Mouse (Mus musculus): ENCODE measurements around the gene Tulp1. TPM values are rescaled to one million over a fixed set of nuclear protein-coding genes. Genes with fewer than 3 reads are reported as not detected.
"Not testable (repeated sequence)": the region's sequence is repeated elsewhere in the genome, so short reads cannot be mapped to it uniquely, and the experiment has no call there.

The Tulp1 gene
- polyA plus RNA-seq, 1 experiment from 2014 or later = 1.5 TPM

DNA sequence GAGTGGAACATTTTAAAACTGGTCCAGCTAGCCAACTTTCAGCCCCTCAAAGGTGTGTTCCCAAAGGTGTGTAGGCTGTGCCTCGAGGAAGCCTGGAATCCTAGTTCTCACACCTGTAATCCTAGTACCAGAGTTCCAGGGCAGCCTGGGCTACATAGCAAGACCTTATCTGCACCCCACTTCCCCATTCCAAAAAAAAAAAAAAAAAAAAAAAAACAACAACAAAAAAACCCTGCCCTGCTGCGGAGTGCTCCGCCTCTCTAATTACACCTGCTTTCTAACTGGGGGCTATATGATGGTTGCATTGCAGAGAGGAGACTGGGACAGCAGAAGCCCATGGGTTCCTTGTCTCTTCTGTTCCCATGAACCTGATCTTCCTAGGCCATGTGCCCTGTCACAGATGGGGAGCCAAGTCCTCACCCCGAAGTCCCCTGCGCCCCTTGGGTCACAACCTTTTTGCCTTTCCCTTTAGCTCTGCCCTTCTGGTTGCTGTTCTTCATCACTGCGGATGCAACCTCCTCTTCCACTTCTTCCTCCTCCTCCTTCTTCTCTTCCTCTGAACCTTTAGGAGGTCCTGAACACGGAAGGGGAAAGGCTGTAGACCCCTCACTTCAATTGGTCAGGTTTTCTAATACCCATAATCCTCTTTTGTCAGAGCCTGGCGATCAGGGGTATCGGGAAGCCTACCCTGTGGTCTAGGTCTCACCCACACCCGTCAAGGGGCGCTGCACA, 2.9 kb downstream of the Tulp1 start:
- Histone ChIP-seq H3K9ac (replicated peaks; ENCODE audit: low read length) (peak overlapping the region; percentile 23; the same call in 1 of the 2 replicates), H3K36me3 (ENCODE audit: control insufficient read depth, insufficient read depth, low read length) (no peaks in the 10 kb centered on the region), H3K4me1 (ENCODE audit: control insufficient read depth, insufficient read depth, low read length) (0 out of 2 replicates have a peak, but pooled peaks cover 15% of the 10 kb centered on the region), H3K27me3 (ENCODE audit: control insufficient read depth, insufficient read depth, low read length) (peaks cover 45% of the 10 kb centered on the region), H3K9me3 (ENCODE audit: control insufficient read depth, low read length) (no peaks in the 10 kb centered on the region), H3K4me2 (ENCODE audit: low read length) (peak overlapping the region; percentile 50), H3K27ac (replicated peaks; ENCODE audit: low read depth, low read length) (no peak overlapping the region), H3K4me3 (replicated peaks; ENCODE audit: low read depth, low read length) (peak overlapping the region; percentile 26)
- DNase-seq (no peak), ATAC-seq (ENCODE audit: low FRiP score, low TSS enrichment) (no peak)
- 33% methylated on average over 11 of the region's 11 CpGs for WGBS

DNA sequence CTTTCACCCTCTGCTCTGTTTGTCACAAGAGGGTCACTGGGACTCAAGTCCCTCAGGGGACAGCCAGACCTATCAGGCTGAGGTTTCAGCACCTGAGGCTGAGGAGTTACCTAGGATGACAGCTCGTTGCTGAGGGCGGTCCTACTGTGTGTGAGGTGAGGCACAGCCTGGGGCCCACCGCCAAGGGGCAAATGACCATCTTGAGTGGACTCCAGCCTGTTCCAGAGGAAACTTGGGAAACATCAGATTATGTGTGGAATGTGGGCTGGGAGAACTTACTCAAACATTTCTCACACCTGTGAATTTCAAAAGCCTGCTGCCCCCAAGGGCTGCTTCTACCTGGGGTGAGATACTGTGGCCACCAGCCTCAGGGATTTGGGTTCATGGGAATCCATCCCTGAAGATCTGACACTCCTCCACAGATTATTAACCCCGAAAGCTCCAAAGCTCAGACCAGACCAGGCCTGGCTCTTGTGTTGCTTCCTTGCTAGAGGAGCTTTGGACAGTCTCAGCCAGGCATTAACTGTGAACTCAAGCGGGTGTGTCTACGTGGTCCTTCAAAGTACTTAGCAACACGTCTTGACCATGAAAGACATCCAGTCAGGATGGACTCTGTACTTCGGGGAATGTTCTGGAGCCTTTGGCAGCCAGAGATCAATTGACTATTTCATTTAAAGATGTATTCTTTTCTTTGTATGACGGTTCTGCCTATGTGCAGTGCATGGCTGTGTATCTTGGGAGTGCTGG, 4.3 kb downstream of the Tulp1 start:
- H3K27ac ChIP-seq (replicated peaks; ENCODE audit: low read depth, low read length) = no peak overlapping the region
- no peaks in the 10 kb centered on the region for H3K9me3 ChIP-seq (ENCODE audit: control insufficient read depth, low read length)
- H3K36me3 ChIP-seq (ENCODE audit: control insufficient read depth, insufficient read depth, low read length) = no peaks in the 10 kb centered on the region
- H3K9ac ChIP-seq (replicated peaks; ENCODE audit: low read length) = no peak overlapping the region
- no peak overlapping the region for H3K4me2 ChIP-seq (ENCODE audit: low read length)
- peaks cover 45% of the 10 kb centered on the region for H3K27me3 ChIP-seq (ENCODE audit: control insufficient read depth, insufficient read depth, low read length)
- DNase-seq (no peak), ATAC-seq (ENCODE audit: low FRiP score, low TSS enrichment) (no peak)
- 81% methylated on average over 9 of the region's 9 CpGs for WGBS
- H3K4me3 ChIP-seq (replicated peaks; ENCODE audit: low read depth, low read length) = no peak overlapping the region
- 0 out of 2 replicates have a peak, but pooled peaks cover 15% of the 10 kb centered on the region for H3K4me1 ChIP-seq (ENCODE audit: control insufficient read depth, insufficient read depth, low read length)

DNA sequence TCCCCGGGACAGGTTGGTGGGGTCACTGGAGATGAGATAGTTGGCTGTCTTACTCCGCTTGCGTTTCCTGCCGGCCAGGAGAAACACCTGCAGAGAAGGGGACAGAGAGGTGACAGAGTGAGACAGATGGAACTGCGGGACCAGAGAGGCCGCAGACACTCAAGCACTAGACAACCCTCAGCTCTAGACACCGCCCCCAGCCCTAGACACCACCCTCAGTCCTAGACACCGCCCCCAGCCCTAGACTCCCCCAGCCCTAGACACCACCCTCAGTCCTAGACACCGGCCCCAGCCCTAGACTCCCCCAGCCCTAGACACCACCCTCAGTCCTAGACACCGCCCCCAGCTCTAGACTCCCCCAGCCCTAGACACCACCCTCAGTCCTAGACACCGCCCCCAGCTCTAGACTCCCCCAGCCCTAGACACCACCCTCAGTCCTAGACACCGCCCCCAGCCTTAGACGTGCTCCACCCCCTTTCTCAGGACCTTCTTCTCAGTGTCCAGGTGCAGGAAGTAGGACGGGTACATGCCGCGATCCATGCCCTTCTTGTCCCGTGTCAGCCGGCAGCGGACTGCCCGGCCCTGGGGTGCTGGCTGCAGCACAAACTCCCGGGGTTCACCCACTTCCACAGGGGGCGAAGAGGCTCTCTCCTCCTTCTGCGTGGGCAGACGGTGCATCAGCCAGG, 6.3 kb downstream of the Tulp1 start:
- H3K4me2 ChIP-seq (ENCODE audit: low read length); H3K4me1 ChIP-seq (ENCODE audit: control insufficient read depth, insufficient read depth, low read length); H3K9ac ChIP-seq (replicated peaks; ENCODE audit: low read length); H3K27ac ChIP-seq (replicated peaks; ENCODE audit: low read depth, low read length); ATAC-seq (ENCODE audit: low FRiP score, low TSS enrichment); H3K9me3 ChIP-seq (ENCODE audit: control insufficient read depth, low read length); H3K36me3 ChIP-seq (ENCODE audit: control insufficient read depth, insufficient read depth, low read length); H3K4me3 ChIP-seq (replicated peaks; ENCODE audit: low read depth, low read length); DNase-seq: not testable (repeated sequence)
- WGBS = 15% methylated on average over 24 of the region's 24 CpGs
- H3K27me3 ChIP-seq (ENCODE audit: control insufficient read depth, insufficient read depth, low read length) = peaks cover 27% of the 10 kb centered on the region

- Histone ChIP-seq H3K4me3 (replicated peaks; ENCODE audit: low read depth, low read length) (no peak overlapping the region), H3K27me3 (ENCODE audit: control insufficient read depth, insufficient read depth, low read length) (peaks cover 26% of the 10 kb centered on the region), H3K4me2 (ENCODE audit: low read length) (no peak overlapping the region), H3K9me3 (ENCODE audit: control insufficient read depth, low read length) (no peaks in the 10 kb centered on the region), H3K27ac (replicated peaks; ENCODE audit: low read depth, low read length) (no peak overlapping the region), H3K4me1 (ENCODE audit: control insufficient read depth, insufficient read depth, low read length) (peaks cover 6% of the 10 kb centered on the region), H3K9ac (replicated peaks; ENCODE audit: low read length) (no peak overlapping the region), H3K36me3 (ENCODE audit: control insufficient read depth, insufficient read depth, low read length) (no peaks in the 10 kb centered on the region)
- no peak for ATAC-seq (ENCODE audit: low FRiP score, low TSS enrichment)
- DNase-seq = no peak
- 89% methylated on average over 12 of the region's 12 CpGs for WGBS
Measured at GRCm38 (mm10) chr17:28355871-28356270, 9.2 kb downstream of the Tulp1 start.

DNA sequence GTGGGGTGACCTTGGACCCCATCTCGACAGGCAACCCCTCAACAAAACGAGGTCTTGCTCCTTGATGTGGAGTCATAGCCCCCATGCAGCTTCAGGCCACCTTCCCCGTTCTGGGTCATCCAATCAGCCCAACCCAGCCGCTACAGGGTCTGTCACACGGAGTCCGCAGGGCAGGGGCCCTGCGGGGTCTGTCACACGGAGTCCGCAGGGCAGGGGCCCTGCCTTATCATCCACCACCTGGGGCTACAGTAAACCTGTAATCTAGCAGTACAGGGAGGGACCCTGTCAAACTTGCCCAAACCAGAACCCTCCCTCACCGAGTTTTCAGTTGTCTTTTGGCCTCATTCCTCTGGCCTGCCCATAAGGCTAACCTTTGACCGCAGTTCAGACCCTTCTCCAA, 13.0 kb downstream of the Tulp1 start:
- peaks cover 19% of the 10 kb centered on the region for H3K27me3 ChIP-seq (ENCODE audit: control insufficient read depth, insufficient read depth, low read length)
- H3K4me1 ChIP-seq (ENCODE audit: control insufficient read depth, insufficient read depth, low read length) = peaks cover 8% of the 10 kb centered on the region
- DNase-seq = no peak
- H3K4me3 ChIP-seq (replicated peaks; ENCODE audit: low read depth, low read length) = no peak overlapping the region
- no peak overlapping the region for H3K9ac ChIP-seq (replicated peaks; ENCODE audit: low read length)
- H3K4me2 ChIP-seq (ENCODE audit: low read length) = no peak overlapping the region; the same call in 1 of the 2 replicates
- no peak overlapping the region for H3K27ac ChIP-seq (replicated peaks; ENCODE audit: low read depth, low read length)
- ATAC-seq (ENCODE audit: low FRiP score, low TSS enrichment) = no peak
- no peaks in the 10 kb centered on the region for H3K36me3 ChIP-seq (ENCODE audit: control insufficient read depth, insufficient read depth, low read length)
- 12% methylated on average over 11 of the region's 11 CpGs for WGBS
- H3K9me3 ChIP-seq (ENCODE audit: control insufficient read depth, low read length) = no peaks in the 10 kb centered on the region

DNA sequence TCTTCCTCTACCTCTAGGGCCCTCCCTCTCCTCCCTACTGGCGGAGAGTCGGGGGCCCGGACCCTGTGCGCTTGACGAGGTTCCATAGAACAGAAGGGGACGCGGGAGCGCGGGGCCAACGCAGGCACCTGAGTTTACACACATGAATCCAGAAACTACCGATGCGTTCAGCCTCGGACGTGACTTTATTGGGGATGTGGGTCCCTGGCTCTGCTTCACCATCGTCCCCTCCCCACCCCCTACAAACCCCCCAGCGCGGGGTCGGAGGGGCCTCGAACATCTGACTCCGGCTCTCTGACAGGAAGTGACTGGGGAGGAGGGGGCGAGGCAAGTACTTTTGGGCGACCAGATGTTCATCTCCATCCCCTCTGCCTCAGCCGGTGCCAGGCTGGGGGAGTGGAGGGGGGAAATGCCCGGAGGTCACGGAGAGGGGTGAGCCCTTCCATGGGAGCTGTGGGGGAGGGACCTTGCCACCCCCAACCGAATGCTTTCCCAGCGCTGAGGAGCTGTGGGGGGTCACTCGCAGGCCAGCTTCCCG, 13.6 kb downstream of the Tulp1 start:
- Histone ChIP-seq H3K4me2 (ENCODE audit: low read length) (peak overlapping the region; percentile 88), H3K27ac (replicated peaks; ENCODE audit: low read depth, low read length) (no peak overlapping the region), H3K27me3 (ENCODE audit: control insufficient read depth, insufficient read depth, low read length) (peaks cover 19% of the 10 kb centered on the region), H3K9me3 (ENCODE audit: control insufficient read depth, low read length) (no peaks in the 10 kb centered on the region), H3K9ac (replicated peaks; ENCODE audit: low read length) (peak overlapping the region; percentile 46), H3K36me3 (ENCODE audit: control insufficient read depth, insufficient read depth, low read length) (no peaks in the 10 kb centered on the region), H3K4me3 (replicated peaks; ENCODE audit: low read depth, low read length) (peak overlapping the region; percentile 54), H3K4me1 (ENCODE audit: control insufficient read depth, insufficient read depth, low read length) (peaks cover 8% of the 10 kb centered on the region)
- WGBS = under 1% methylated on average over 29 of the region's 29 CpGs
- DNase-seq (no peak), ATAC-seq (ENCODE audit: low FRiP score, low TSS enrichment) (peak; percentile 24; the same call in 1 of the 2 replicates)

- peak; percentile 74 for ATAC-seq (ENCODE audit: low FRiP score, low TSS enrichment)
- H3K27me3 ChIP-seq (ENCODE audit: control insufficient read depth, insufficient read depth, low read length) = peaks cover 19% of the 10 kb centered on the region
- peak within 1 kb of the TSS; percentile 41; the same call in 1 of the 2 replicates for H3K27ac ChIP-seq (replicated peaks; ENCODE audit: low read depth, low read length)
- peak within 1 kb of the TSS; percentile 88 for H3K4me2 ChIP-seq (ENCODE audit: low read length)
- DNase-seq = peak; percentile 78
- peak within 1 kb of the TSS; percentile 54 for H3K4me3 ChIP-seq (replicated peaks; ENCODE audit: low read depth, low read length)
- H3K9ac ChIP-seq (replicated peaks; ENCODE audit: low read length) = peak within 1 kb of the TSS; percentile 58
- no peaks in the 10 kb centered on the region for H3K36me3 ChIP-seq (ENCODE audit: control insufficient read depth, insufficient read depth, low read length)
- WGBS = under 1% methylated on average over 64 of the region's 73 CpGs
- H3K4me1 ChIP-seq (ENCODE audit: control insufficient read depth, insufficient read depth, low read length) = peaks cover 10% of the 10 kb centered on the region
- no peaks in the 10 kb centered on the region for H3K9me3 ChIP-seq (ENCODE audit: control insufficient read depth, low read length)
Measured at GRCm38 (mm10) chr17:28350466-28351352, 14.3 kb downstream of the Tulp1 start, which contains the start of gene Tead3. Gene Tead3, minus strand, starts transcription at chr17:28350817.
